Mouse (Mus musculus): ENCODE measurements at regions not wholly inside any gene's neighbourhood (a gene's known extent, or its start where the extent isn't known, plus 50 kb on each side); places are given as distances from the start of the nearest gene placed in this dataset.

DNA sequence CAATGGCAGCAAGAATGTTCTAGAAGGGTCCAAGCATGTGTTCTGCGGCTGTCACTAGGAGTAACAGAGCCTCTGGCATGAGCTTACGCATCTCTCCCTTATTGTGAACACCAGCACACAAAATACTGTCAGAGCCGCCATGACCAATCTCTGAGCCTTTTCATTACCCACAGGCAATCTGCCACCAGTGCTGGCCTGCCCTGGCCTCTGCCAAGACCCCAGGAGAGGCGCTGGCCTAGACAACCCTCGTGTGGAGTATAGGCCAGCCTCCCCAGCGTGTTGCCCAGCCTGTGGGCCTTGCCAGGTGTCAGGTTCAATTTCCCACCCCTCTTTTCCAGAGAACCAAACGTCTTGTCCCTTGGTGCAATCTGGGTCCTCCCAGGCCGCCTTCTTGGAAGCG, 62.0 kb upstream of the Eln start:
- TF ChIP-seq FLI1 (IDR thresholded peaks at IDR 0.05; ENCODE audit: low read length) = no peak
- no peak for TF ChIP-seq GATA1 (IDR thresholded peaks at IDR 0.05; ENCODE audit: borderline replicate concordance, low read length)
